Mouse (Mus musculus) kidney, adult 10 weeks (tissue): ENCODE data around the gene Gm20604. TPM values are rescaled to one million over a fixed set of nuclear protein-coding genes. Genes with fewer than 3 reads are reported as not detected.

ENCODE experiments used
- polyA plus RNA-seq: library from polyadenylated mRNA; stranded (reverse); fragments of 350-450 nt; fragmentation: Illumina TruSeq; extraction: RNeasy Lipid Tissue Mini Kit (QIAGEN cat#74804); gene quantifications from one replicate; pipeline ENCODE4 v1.2.3, GENCODE M21; 2014; ENCODE audit warnings: low read depth, low replicate concordance

Gm20604 gene
- polyA plus RNA-seq = 13.5 TPM

GRCm38 (mm10) chr12:102758403-102758756, at the start of gene Gm20604:
TSS of gene Gm20604 (minus strand) at chr12:102758672.

DNA sequence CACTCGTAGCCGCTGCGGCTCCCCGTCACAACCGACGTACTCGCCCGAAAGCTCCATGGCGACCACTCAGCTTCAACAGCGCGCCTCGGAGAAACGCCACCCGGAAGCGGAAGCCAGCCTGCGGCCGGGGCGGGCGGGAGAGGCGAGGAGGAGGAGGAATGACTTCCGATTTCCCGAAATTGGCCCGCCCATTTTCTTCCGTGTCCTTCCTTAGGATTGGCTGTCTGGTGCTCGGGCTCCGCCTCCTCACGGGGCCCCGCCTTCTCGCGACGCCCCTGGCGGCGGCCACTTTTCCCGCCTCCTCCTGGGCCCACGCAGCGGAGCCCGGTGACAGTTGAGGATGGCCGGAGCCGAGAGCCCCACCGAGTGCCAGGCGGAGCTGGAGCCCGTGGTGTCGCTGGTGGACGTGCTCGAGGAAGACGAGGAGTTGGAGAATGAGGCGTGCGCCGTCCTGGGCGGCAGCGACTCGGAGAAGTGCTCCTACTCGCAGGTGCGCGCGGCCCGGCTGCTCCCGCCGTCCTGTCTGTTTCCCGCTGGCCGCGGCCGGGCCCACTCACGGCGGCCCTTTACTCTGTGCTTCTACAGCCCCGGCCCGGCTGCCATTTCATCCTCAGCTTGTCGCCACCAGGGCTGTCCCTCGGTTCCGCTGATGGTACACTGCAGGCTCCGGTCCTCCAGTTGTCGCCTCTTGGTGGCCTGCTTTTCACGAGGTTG, 626 bp downstream of the Gm20604 start, which contains the start of the genes Gm28051, Gon7 and Ubr7:
TSS of gene Gm28051 (minus strand) at position 77 of the 714 bp plus-strand sequence.
TSS of gene Gon7 (minus strand) at position 115 of the 714 bp plus-strand sequence.
TSS of gene Ubr7 (plus strand) at position 279 of the 714 bp plus-strand sequence.

DNA sequence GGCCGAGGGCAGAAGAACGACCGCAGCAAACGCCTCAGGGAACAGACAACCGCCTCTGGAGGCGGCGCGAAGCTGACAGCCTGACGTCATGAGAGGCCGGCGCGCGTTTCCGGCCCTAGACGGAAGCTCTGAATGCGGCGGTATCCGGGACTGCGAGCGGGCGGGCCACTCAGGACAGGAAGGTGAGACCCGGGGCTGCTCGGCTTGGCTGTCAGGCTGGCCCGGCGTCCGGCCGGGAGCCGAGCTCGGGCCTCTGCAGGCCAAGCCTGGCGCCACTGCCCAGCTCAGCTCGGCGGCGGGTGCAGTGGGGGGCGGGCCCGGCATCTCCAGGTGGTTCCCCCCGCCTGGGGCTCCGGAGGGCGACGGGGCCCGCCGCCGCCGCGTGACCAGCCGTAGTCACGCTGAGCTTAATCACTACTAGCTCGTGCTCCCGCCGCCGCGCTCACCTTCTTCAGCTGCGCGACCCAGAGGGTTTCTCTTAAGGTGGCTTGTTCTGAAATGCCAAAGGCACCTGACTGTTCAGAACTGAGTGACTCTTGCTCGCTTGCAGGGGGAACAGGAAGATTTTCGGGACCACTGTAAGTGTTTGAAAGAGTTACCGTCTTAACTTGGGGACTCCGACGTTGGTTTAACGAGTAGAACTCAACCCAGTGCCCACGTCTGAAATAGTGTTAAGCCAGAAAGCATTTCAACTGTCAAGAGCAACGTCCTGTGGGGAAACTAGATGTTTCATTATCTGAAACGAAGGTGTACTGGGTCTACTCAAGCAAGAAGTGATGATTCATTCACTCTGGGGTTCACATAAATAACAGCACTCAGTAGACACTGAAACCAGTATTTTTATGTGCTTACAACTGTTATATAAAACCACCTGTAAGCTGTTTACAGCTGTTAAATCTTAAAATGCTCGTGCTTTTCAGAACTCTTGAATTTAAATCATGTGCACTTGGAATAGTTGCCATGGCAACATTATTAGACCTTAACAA, 14.6 kb downstream of the Gm20604 start, which contains the start of the genes Moap1 and Tmem251:
TSS of gene Moap1 (minus strand) at position 73 of the 986 bp plus-strand sequence.
TSS of gene Tmem251 (plus strand) at position 174 of the 986 bp plus-strand sequence.

GRCm38 (mm10) chr12:102704457-102705198, 53.8 kb downstream of the Gm20604 start, which contains the start of gene Itpk1:
TSS of gene Itpk1 (minus strand) at chr12:102704930.

Other genes with a start within 250 kb of the Gm20604 start
- gene Chga, start 203.7 kb downstream of the Gm20604 start, polyA plus RNA-seq = not detected
- 0.32 TPM for gene Itpk1, start 53.7 kb downstream of the Gm20604 start, polyA plus RNA-seq
- 5.8 TPM for gene Moap1, start 15.0 kb downstream of the Gm20604 start, polyA plus RNA-seq
- 15.3 TPM for gene Tmem251, start 14.9 kb downstream of the Gm20604 start, polyA plus RNA-seq
- not detected for gene Gm28051, start 907 bp downstream of the Gm20604 start, polyA plus RNA-seq
- 16.9 TPM for gene Gon7, start 869 bp downstream of the Gm20604 start, polyA plus RNA-seq
- 27.8 TPM for gene Ubr7, start 705 bp downstream of the Gm20604 start, polyA plus RNA-seq
- 30.0 TPM for gene Btbd7, start 119.8 kb upstream of the Gm20604 start, polyA plus RNA-seq
- not detected for gene Cox8c, start 140.6 kb upstream of the Gm20604 start, polyA plus RNA-seq
- not detected for gene Unc79, start 190.2 kb upstream of the Gm20604 start, polyA plus RNA-seq